Mouse (Mus musculus) testis, postnatal 10 days (tissue): Measurements from ENCODE around the gene Ly6f.
"Not testable (repeated sequence)": the region's sequence is repeated elsewhere in the genome, so short reads cannot be mapped to it uniquely, and the experiment has no call there.

Source experiments
- DNase-seq: peaks from one replicate; pipeline ENCODE4 v3.0.0; 2021; ENCODE audit warnings: low spot score

The Ly6f gene

DNA sequence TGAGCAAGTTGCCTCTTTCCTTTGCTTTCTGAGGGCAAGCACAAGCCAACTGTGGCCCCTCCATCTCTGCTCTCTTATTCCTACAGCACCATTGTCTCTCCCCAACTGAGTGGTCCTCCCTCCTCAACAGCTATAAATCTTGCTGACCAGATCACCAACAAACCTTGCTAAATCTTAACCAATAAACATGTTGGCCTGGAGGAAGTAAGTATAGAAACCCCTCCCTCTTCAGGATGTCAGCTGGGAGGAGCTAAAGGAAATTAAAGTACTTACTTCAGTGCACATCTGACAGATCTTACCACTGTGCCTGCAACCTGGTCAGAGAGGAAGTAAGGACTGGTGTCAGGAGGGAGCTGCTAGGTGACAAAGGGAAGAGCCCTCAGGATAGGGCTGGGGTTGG is at the start of gene Ly6f:
Ly6f (plus strand) TSS at position 301 of the 400 bp plus-strand sequence.
- no peak for DNase-seq

DNA sequence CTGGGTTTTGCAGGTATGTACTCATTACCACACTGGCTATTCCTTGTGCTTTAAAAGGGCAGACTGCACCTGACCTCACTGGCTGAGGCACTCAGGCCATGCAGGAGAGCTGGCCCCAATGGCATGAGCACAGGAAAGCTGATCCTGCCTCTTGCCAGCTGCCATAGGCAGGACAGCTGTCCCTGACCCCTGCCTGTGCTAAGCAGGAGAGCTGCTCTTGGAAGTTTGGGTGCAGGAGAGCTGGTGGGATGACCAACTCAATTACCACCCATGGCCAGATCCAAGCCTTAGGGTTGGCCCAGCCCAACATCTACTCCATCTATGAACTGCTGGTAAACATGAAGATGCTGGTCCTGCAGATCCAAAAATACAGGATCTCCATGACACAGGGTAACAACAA is 46.3 kb upstream of the Ly6f start:
- DNase-seq, result no peak

DNA sequence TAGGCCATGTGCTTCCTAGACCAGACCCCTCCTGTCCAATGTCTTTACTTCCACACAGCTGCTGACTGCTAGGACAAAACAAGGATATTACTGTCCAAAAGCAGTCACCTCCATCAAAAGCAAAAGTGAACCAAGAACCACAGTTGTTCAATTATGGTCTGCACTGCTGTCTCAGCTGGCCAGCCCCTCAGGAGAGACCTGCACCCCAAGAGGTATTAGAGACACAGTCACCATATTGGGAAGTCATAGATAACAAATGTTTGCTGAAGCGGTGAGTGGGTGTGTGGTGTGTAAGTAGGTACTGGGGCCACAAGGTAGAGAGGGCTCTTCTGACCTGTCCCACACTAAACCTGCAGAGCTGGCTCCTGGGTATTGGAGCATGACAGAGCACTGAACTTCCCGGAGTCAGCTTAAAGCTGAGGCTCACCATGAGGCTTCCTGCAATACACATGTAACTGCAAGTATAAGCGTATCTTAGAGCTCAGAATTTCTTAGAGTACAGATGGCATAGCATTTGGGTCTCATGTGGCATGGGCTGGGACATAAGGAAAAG is 30.4 kb upstream of the Ly6f start:
- no peak for DNase-seq

DNA sequence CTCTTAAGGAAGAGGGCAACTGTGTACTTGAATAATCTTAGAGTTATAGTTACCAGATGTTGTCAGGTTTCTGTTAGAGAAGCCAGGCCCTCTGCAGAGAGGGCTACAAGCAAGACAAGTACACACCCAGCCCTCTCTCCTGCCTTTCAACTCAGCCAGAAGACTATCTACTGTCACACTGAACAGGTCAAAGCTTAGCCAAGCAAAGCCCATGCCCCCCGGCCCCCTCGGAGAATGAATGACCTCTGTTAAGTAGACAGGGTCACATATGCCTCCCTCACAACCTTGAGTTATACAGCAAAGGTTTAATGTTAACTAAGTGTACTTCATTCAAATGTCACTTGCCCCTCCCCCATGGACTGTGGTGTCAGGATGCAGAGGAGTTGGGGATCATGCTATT is 27.7 kb upstream of the Ly6f start:
- DNase-seq, result no peak

DNA sequence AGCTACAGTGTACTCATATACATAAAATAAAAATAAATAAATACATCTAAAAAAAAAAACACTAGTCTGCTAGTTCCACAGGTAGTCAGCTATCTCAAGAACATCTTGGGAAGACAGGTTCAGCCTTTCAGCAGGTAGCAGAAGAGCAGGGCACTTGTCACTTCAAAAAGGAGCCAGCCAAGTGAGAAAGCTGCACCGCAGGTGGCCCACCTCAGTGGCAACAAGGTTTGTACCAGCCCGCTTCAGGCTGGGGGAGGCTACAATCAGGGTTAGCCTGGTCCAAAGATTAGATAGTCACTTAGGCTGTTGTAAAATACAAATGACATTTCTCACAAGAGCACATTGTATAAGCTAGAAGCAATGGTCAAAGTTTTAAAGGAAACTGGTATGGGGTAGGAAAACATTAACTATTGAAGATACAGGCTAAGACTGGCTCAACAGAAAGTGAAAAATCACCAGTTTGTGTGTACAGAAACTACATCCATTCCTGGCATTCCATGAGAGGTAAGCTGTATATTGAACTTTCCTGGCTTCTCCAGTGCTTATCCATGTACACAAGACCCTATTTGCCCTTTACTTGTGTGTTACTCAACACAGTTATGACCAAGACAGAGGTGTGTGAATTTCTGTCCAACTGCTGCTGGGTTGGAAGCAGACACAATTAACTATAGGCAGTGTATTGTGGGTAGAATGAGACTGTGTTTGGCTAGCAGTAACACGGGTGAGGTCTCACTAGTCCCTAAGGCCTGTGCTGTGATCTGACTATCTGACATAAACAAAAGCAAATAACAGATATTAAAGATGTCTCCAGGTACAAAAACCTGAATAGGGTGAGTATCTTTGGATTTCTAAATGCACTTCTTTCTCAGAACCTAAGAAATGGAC is 25.2 kb upstream of the Ly6f start:
- no peak for DNase-seq

DNA sequence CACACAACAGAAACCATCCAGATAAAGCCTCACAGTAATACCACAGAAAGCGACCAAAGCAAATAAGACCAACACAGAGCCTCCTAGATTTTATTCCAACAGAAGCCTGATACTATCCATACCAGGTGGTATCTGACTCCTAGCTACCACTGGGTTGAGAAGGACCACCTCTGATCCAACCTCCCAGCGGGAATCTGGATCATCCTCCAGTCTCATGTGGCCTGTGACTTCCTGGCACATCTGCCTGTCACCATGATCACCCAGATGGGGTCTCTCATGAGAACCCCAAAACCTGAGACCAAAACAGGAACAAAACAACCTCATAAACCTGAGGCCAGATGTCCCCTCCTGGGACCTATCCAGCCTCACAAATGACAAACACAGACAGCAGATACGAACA is 13.6 kb upstream of the Ly6f start:
- no peak for DNase-seq

DNA sequence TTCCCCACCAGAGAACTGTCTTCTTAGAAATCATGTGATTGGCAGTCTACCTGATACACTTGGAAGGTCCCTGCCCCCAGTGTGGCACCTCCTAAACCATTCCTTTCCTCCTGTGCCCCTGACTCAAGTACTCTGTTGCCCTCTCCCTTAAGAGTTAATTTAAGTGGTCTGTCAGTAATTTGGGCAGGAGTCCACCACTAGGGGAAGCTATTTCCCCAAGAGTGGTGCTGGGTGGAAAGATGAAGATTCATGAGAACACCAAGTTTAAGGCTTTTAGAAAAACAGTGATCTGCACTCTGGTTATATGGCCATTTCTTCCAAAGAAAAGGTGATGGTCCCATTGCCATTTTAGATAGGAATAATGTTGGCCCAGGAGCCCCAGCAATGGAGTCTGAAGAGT is 2.4 kb upstream of the Ly6f start:
- DNase-seq, result no peak

DNA sequence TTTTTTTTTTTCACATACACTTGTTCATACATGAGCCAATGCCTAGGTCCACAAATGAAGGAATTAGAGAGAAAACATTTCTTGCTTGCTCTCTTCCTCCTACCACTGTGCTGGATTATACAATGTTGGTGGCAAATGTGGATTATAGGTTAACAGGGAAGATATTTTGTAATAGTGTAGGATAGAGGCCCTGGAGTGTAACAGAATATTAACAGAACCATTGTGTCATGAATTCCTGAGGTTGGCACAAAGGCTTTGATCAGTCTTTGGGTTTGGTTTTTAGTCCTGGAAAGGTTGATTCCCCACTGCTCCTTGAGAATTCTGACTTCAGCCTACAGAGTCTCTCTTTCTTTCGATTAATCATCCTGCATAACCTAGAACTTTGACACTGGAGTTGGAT is 1.6 kb upstream of the Ly6f start:
- no peak for DNase-seq

DNA sequence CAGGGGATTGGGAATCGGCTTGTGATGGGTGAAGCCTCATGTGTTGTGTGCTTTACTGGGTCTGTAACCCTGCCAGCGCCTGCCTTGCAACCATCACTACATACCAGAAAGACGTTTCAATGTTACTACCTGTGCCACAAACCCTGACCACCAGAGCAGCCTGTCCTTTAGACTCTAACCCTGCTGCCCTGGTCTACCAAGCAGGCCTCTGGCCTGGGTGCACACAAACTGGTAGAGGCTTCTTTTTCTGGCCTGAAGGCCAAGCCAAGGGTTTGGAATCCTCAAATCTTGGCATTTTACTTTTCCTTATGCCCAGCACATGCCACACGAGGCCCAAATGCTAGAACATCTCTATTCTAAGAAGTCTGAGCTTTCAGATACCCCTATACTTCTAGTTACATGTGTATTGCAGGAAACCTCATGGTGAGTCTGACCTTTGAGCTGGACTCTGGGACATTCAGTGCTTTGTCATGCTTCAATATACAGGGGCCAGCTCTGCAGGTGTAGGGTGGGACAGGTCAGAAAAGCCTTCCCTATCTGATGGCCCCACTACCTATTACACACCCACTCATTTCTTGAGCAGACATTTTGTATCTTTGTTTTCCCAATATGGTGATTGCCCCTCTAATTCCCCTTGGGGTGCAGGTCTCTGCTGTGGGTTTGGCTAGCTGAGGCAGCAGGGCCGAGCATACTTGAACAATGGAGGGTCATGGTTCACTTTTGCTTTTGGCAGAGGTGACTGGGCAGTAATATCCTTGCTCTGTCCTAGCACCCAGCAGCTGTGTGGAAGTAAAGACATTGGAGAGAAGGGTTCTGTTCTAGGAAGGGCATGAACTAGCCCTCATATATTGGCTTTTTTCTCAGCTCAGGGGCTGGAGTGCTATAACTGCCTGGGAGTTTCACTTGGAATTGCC is 952 bp downstream of the Ly6f start:
- no peak for DNase-seq

DNA sequence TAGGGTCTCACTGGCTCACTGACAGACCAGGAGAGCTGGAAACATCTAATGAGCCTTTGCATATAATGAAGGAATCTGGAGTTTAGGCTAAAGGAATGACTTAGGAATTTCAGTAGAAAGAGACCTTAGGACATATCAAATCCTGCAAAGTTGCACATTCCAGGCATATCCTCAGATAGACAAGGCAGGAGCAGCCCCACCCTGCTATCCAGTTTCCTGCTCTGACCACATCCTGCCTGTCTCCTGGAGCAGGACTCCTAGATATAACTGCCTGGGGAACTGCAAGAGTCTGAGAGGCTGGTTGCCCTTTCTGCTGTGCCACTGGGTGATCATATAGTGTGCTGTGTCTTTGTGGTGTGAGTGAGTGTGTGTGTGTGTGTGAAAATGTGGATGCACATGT is 1.9 kb downstream of the Ly6f start:
- no peak for DNase-seq

DNA sequence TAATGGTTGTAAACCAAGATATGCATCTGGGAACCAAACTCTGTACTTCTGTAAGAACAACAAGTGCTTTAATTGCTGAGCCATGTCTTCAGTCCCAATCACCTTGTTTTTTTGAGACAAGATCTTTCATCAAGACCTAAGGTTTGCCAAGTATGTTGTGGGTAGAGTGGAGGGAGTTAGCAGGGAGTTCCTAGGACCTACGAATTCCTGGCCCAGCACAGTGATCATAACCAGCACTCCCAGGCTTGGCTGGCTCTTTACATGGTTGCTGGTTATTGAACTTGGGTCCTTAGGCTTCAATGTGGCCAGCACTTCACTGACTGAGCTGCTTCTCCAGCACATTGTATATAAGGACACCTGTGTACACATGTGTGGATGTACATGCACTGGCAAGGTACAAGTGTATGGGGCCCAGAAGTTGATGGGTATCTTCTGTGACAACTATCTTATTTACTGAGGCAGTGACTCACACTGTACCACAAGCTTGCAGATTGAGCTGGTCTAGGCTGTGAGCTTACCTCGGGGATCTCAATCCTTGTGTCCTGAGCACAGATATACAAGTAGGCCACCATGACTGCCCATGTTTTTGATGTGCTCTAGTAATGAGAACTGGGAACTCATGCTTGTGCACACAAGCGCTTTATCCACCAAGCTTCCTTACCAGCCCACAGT is 2.6 kb downstream of the Ly6f start:
- DNase-seq, result no peak

DNA sequence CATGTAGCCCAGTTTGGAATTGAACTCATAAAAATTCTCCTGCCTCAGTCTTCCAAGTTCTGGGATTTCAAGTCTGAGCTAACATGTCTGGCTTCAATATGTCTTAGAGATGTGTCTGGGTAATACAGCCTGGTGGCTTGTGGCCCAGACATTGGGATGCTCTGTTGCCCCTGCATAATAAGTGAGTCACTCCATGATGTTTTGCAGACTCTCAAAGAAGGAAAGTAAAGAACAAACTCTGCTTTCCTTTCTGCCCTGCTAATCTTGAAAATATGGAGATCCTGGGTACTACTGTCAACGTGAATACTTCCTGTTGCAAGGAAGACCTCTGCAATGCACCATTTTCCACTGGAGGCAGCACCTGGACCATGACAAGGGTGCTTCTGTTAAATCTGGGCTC is 3.2 kb downstream of the Ly6f start:
- DNase-seq, result no peak

DNA sequence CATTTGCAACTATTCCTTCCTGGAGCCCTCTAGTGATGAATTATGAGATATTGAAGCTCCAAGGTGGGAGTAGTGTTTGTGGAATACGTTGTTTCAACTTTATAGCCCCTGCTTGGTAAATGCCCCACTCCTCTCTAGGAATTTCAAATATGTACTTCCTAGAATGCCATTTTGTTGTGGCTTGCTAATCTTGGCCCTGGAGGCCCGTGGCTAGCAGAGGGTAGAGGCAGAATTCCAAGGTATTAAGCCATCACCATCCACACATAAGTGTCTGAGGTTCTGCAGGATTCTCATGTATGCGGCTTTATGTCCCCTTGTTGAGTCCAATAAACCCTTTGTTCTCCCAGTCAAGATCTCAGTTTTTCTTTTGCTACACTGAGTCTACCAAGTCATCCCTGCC is 3.7 kb downstream of the Ly6f start:
- DNase-seq, result no peak

DNA sequence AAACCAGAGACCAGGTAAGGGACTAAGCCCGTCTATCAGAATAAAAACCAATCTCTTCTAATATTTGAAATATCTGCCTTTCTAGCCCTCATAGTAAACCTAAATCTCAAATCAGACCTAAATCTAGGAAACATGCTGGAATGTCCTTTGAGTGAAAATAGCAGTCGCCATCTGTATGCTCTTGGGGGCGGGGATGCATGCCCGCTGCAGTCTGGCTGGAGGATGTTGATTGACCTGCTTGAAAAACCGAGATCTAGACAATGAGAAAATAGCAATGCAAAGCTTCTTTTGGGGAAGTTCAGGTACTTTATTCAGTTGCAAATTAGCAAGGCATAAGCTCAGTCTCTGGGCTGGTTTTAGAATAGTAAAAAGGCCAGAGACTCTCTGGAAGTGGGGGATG is 13.8 kb downstream of the Ly6f start:
- not testable (repeated sequence) for DNase-seq

DNA sequence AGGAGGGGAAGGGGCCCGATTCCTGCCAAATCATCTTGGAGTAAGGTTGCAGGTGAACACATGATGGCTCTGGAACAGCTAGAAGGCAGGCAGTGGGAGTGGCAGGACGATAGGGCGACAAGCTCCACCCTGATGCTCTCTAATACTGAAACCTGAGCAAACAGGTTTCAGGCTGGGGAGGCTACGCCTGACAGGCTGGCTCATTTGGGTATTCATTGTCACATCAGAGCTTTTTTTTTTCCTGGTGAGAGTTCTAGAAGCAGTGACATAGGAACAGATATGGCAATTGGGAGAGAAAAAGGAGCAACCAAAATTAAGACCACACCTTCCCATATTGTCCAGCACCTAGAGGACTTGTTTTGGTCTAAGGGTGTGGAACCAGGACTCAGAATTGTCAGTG is 18.3 kb downstream of the Ly6f start:
- not testable (repeated sequence) for DNase-seq

DNA sequence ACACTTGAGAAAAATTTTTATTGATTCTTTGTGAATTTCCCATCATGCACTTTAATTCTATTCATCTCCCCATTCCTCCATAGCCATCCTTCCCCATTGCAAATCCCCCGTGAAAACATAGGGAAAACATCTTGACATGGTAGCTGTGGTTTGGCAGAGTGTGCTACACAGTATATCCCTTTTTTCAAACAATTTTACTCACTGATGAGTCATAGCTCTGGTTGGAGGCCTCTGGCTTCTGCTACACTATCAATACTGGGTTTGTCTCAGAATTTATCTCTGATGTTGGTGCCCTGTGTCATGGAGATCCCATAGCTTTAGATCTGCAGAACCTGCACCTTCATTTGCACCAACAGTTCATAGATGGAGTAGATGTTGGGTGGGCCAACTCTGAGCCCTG is 24.2 kb downstream of the Ly6f start:
- no peak for DNase-seq

DNA sequence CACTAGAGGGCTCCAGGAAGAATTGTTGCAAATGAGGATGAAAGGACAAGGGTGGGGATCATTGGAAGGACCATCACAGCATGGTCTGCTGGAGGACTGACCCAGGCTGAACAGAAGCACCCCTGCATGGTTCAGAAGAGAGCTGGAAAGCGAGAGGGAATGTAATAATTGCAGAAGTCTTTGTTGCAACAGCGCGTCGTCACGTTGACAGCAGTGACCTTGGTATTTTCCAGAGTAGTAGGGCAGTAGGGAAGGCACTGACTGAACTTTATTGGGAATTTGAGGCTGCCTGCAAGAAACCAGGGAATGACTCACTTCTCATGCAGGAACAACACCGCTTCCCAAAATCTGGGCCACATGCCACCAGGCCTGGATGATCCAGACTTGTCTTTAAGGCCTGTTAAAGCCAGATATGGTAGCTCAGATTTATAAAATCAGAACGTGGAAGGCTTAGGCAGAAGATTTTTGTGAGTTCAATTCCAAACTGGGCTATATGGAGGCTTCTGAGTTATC is 25.7 kb downstream of the Ly6f start:
- no peak for DNase-seq

DNA sequence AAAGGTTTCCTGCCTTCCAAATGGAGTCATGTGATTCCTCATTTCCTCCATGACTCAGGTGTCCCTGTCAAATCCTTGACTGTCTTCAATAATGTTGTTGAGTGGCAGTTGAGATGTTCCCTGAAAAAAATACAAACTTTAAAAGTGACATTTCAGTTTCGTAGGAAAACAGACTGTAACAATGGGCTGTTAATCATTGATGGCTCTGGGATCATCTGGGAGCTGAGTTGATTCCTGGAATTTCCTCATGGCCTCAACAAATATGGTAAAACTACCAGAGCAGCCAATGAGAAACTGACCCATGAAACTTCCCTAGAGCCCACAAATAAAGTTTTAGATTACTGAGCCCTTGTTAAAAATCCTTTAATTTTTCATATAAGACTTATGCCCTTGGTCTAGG is 37.9 kb downstream of the Ly6f start:
- DNase-seq, result no peak

DNA sequence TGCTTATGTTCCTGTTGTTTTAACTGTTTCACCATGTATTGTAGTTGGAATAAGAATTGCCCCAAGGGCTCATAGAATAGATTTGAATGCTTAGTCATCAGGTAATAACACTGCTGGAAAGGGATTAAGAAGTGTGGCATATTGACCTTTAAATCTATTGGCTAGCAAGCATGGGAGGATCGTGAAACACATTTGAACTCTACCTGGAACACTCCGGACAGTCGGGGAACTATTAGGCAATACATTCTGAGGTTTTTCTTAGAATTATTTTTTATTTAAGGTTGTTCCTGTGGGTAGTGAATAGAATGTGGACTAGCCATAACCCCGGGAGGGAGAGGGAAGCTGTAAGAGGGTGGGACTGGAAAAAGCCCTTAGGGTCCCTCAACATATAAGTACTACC is 41.0 kb downstream of the Ly6f start:
- DNase-seq, result no peak

DNA sequence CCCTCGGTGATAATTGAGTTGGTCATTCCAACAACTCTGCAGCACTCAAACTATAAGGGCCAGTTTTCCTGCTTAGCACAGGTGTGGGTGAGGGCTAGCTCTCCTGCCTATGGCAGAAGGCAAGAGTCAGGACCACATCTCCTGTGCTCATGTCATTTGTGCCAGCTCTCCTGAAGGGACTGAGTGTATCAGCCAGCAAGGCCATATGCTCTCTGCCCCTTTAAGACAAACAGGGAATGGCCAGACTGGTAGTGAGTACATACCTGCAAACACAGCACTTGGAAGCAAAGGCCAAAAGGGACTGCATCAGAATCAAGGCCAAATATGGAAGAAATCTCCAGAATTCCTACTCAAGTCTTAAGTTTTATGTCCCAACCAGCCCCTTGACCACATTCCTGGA is 41.7 kb downstream of the Ly6f start:
- DNase-seq, result no peak

DNA sequence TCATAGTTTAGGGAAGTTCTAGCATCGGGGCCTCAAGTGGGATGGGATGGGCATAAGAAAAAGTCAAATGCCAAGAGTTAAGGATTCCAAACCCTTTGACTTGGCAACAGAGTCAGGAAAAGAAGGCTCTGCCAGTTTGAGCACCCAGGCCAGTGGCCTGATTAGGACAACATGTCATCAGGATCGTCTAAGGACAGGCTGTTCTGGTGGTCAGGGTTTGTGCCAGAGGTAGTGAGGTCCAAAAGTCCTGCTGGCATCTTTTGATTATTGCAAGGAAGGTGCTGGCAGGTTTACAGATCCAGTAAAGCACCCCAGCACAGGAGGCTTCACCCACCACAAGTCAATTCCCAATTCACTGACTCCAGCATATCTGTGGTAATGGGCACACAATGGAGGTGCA is 46.2 kb downstream of the Ly6f start:
- no peak for DNase-seq

DNA sequence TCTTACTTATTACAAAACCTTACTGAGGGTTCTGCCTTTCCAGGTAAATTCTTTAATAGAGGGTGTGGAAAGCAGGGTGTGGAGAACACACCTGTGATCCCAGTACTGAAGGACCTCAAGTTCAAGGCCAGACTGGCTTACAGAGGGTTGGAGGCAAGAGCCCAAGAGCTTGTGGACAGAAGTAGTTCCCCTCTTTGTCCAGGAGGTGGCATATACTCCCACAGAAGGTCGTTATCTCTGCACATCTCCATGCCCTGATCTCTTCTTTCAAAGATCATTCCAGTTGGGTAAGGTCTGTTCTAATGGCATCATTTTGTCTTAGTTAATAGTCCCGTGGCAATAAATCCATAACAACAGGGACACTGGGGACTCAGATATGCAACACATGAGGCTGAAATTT is 49.0 kb downstream of the Ly6f start:
- DNase-seq, result no peak
